Mouse (Mus musculus): ENCODE results near the gene Ubr3. TPM values are rescaled to one million over a fixed set of nuclear protein-coding genes. Genes with fewer than 3 reads are reported as not detected.

Gene Ubr3
- polyA plus RNA-seq, 1 experiment: 63.2 TPM

- no peak for DNase-seq
- Histone ChIP-seq H3K27me3 (ENCODE audit: control insufficient read depth, insufficient read depth, low read length) (no peaks in the 10 kb centered on the region), H3K4me1 (ENCODE audit: control insufficient read depth, insufficient read depth, low read length) (no peaks in the 10 kb centered on the region; the same call in 1 of the 2 replicates), H3K4me3 (replicated peaks; ENCODE audit: insufficient read depth, low read depth, low read length) (no peak overlapping the region), H3K27ac (ENCODE audit: insufficient read depth, low read length) (no peak overlapping the region)
- TF ChIP-seq POLR2A (IDR thresholded peaks at IDR 0.05; ENCODE audit: borderline replicate concordance, insufficient read depth, low read length): no peak
- TF ChIP-seq CTCF (IDR thresholded peaks at IDR 0.05; ENCODE audit: borderline replicate concordance, insufficient read depth, low read depth, low read length): no peak
- WGBS: 70% methylated on average over 3 of the region's 3 CpGs
Measured at GRCm38 (mm10) chr2:69917301-69917700, 20.3 kb downstream of the Ubr3 start.

- Histone ChIP-seq H3K4me1 (ENCODE audit: control insufficient read depth, insufficient read depth, low read length) (no peaks in the 10 kb centered on the region), H3K27me3 (ENCODE audit: control insufficient read depth, insufficient read depth, low read length) (no peaks in the 10 kb centered on the region), H3K4me3 (replicated peaks; ENCODE audit: insufficient read depth, low read depth, low read length) (no peak overlapping the region), H3K27ac (ENCODE audit: insufficient read depth, low read length) (no peak overlapping the region)
- WGBS: 92% methylated on average over 3 of the region's 3 CpGs
- TF ChIP-seq POLR2A (IDR thresholded peaks at IDR 0.05; ENCODE audit: borderline replicate concordance, insufficient read depth, low read length): no peak
- TF ChIP-seq CTCF (IDR thresholded peaks at IDR 0.05; ENCODE audit: borderline replicate concordance, insufficient read depth, low read depth, low read length): no peak
- no peak for DNase-seq
Measured at GRCm38 (mm10) chr2:69924943-69925342, 27.9 kb downstream of the Ubr3 start.

- Histone ChIP-seq H3K4me3 (replicated peaks; ENCODE audit: insufficient read depth, low read depth, low read length) (no peak overlapping the region), H3K4me1 (ENCODE audit: control insufficient read depth, insufficient read depth, low read length) (no peaks in the 10 kb centered on the region), H3K27ac (ENCODE audit: insufficient read depth, low read length) (no peak overlapping the region), H3K27me3 (ENCODE audit: control insufficient read depth, insufficient read depth, low read length) (no peaks in the 10 kb centered on the region)
- WGBS: 98% methylated on average over 5 of the region's 5 CpGs
- TF ChIP-seq POLR2A (IDR thresholded peaks at IDR 0.05; ENCODE audit: borderline replicate concordance, insufficient read depth, low read length) (no peak), CTCF (IDR thresholded peaks at IDR 0.05; ENCODE audit: borderline replicate concordance, insufficient read depth, low read depth, low read length) (no peak)
- DNase-seq: no peak
Measured at GRCm38 (mm10) chr2:69936331-69936730, 39.3 kb downstream of the Ubr3 start.

GRCm38 (mm10) chr2:69939226-69939625 is 42.2 kb downstream of the Ubr3 start:
- DNase-seq: no peak
- no peaks in the 10 kb centered on the region for H3K27me3 ChIP-seq (ENCODE audit: control insufficient read depth, insufficient read depth, low read length)
- H3K27ac ChIP-seq (ENCODE audit: insufficient read depth, low read length): no peak overlapping the region
- no peaks in the 10 kb centered on the region for H3K4me1 ChIP-seq (ENCODE audit: control insufficient read depth, insufficient read depth, low read length)
- 92% methylated on average over 4 of the region's 4 CpGs for WGBS
- TF ChIP-seq POLR2A (IDR thresholded peaks at IDR 0.05; ENCODE audit: borderline replicate concordance, insufficient read depth, low read length) (no peak), CTCF (IDR thresholded peaks at IDR 0.05; ENCODE audit: borderline replicate concordance, insufficient read depth, low read depth, low read length) (no peak)
- no peak overlapping the region for H3K4me3 ChIP-seq (replicated peaks; ENCODE audit: insufficient read depth, low read depth, low read length)

- H3K4me1 ChIP-seq (ENCODE audit: control insufficient read depth, insufficient read depth, low read length): no peaks in the 10 kb centered on the region
- no peaks in the 10 kb centered on the region for H3K27me3 ChIP-seq (ENCODE audit: control insufficient read depth, insufficient read depth, low read length)
- TF ChIP-seq POLR2A (IDR thresholded peaks at IDR 0.05; ENCODE audit: borderline replicate concordance, insufficient read depth, low read length) (no peak), CTCF (IDR thresholded peaks at IDR 0.05; ENCODE audit: borderline replicate concordance, insufficient read depth, low read depth, low read length) (no peak)
- no peak overlapping the region for H3K27ac ChIP-seq (ENCODE audit: insufficient read depth, low read length)
- no peak for DNase-seq
- 95% methylated on average over 5 of the region's 5 CpGs for WGBS
- no peak overlapping the region for H3K4me3 ChIP-seq (replicated peaks; ENCODE audit: insufficient read depth, low read depth, low read length)
Measured at GRCm38 (mm10) chr2:69939649-69940048, 42.6 kb downstream of the Ubr3 start.

- no peak for TF ChIP-seq POLR2A (IDR thresholded peaks at IDR 0.05; ENCODE audit: borderline replicate concordance, insufficient read depth, low read length)
- no peak for TF ChIP-seq CTCF (IDR thresholded peaks at IDR 0.05; ENCODE audit: borderline replicate concordance, insufficient read depth, low read depth, low read length)
- H3K4me3 ChIP-seq (replicated peaks; ENCODE audit: insufficient read depth, low read depth, low read length): no peak overlapping the region
- no peak overlapping the region for H3K27ac ChIP-seq (ENCODE audit: insufficient read depth, low read length)
- DNase-seq: no peak
- no peaks in the 10 kb centered on the region for H3K4me1 ChIP-seq (ENCODE audit: control insufficient read depth, insufficient read depth, low read length)
- WGBS: 57% methylated on average over 4 of the region's 4 CpGs
- H3K27me3 ChIP-seq (ENCODE audit: control insufficient read depth, insufficient read depth, low read length): no peaks in the 10 kb centered on the region
Measured at GRCm38 (mm10) chr2:69941391-69942030, 44.5 kb downstream of the Ubr3 start.

GRCm38 (mm10) chr2:69952849-69953248 is 55.8 kb downstream of the Ubr3 start:
- no peak overlapping the region for H3K27ac ChIP-seq (ENCODE audit: insufficient read depth, low read length)
- 43% methylated on average over 8 of the region's 8 CpGs for WGBS
- H3K27me3 ChIP-seq (ENCODE audit: control insufficient read depth, insufficient read depth, low read length): no peaks in the 10 kb centered on the region
- TF ChIP-seq POLR2A (IDR thresholded peaks at IDR 0.05; ENCODE audit: borderline replicate concordance, insufficient read depth, low read length): no peak
- TF ChIP-seq CTCF (IDR thresholded peaks at IDR 0.05; ENCODE audit: borderline replicate concordance, insufficient read depth, low read depth, low read length): no peak
- no peak overlapping the region for H3K4me3 ChIP-seq (replicated peaks; ENCODE audit: insufficient read depth, low read depth, low read length)
- H3K4me1 ChIP-seq (ENCODE audit: control insufficient read depth, insufficient read depth, low read length): no peaks in the 10 kb centered on the region
- DNase-seq: no peak

- no peak for DNase-seq
- WGBS: 31% methylated on average over 2 of the region's 2 CpGs
Measured at GRCm38 (mm10) chr2:69955635-69956034, 58.6 kb downstream of the Ubr3 start.

More at GRCm38 (mm10) chr2:69955635-69956034, 58.6 kb downstream of the Ubr3 start:
- Histone ChIP-seq H3K4me3 (replicated peaks; ENCODE audit: insufficient read depth, low read depth, low read length) (no peak overlapping the region), H3K27ac (ENCODE audit: insufficient read depth, low read length) (no peak overlapping the region), H3K27me3 (ENCODE audit: control insufficient read depth, insufficient read depth, low read length) (no peaks in the 10 kb centered on the region), H3K4me1 (ENCODE audit: control insufficient read depth, insufficient read depth, low read length) (no peaks in the 10 kb centered on the region)
- TF ChIP-seq CTCF (IDR thresholded peaks at IDR 0.05; ENCODE audit: borderline replicate concordance, insufficient read depth, low read depth, low read length) (peak; percentile 24), POLR2A (IDR thresholded peaks at IDR 0.05; ENCODE audit: borderline replicate concordance, insufficient read depth, low read length) (no peak)

Measured in cerebellum, adult 2 months (tissue).